Mouse (Mus musculus) activated CD4-positive, CD25-positive, alpha-beta regulatory T cell, adult 4 months (primary cell): ENCODE results near the gene Trnau1ap. TPM values are rescaled to one million over a fixed set of nuclear protein-coding genes. Genes with fewer than 3 reads are reported as not detected.

Experiments used
- ATAC-seq: one replicate; pipeline ENCODE4 v1.8.0; 2017
- polyA plus RNA-seq, 2 experiments: library from polyadenylated mRNA; unstranded; fragments of 100-300 nt; shearing (Covaris generic); gene quantifications; one replicate each; pipeline ENCODE4 v1.2.1; 2017

The Trnau1ap gene
- 10 to 100 TPM; 36.0 to 41.5 TPM for polyA plus RNA-seq

DNA sequence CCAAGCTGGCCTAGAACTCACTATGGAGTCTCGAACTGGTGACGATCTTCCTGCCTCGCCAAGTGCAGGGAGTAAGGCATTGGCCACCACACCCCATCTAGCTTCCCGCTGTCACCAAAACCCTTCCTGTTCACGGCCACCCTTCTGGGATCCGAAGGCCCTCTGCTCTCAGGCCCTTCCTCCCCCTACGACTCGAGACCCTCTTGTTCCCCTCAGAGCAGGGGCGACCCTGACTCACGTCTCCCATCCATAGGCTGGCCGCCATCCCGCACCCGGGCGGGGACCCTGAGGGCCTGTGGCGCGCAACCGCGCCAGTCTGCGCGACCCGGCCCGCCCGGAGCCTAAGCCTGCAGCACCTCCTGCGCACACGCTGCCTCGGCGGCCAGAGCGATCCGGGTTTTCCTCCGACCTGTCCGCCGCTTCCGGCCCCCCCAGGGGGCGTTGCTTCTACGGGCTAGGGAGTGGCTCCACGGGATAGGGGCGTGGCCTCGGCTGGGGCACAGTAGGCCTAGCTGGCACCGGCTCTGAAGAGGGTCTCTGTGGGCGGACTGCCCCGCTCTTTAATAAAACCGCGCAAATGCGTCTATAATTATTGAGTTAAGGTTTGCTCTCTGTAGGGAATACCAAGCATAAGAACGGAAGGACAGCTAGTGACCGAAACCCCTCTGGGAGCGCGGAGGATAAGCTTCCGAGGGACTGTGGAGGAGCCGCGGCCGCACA lies at the start of gene Trnau1ap:
Gene Trnau1ap (minus strand): TSS at position 424 of the 720 bp plus-strand sequence.
- peak; percentile 96 for ATAC-seq

DNA sequence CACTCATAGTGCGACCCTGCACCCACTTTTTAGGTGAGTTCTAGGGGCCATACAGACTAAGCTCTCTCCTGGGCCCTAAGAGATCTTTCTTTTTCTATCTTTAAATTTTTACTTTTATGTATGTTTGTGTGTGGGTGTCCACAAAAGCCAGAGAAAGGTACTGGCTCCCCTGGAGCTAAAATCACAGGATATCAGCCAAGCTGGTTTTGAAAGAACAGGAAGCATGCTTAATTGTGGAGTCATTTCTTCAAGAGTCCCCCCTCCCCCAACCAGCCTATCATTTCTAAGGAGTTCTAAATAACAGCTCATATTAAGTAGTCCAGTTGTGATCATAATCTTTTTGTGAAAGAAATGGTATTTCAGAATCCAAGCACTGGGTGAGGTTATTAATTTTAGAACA lies 44.5 kb upstream of the Trnau1ap start:
- no peak for ATAC-seq

DNA sequence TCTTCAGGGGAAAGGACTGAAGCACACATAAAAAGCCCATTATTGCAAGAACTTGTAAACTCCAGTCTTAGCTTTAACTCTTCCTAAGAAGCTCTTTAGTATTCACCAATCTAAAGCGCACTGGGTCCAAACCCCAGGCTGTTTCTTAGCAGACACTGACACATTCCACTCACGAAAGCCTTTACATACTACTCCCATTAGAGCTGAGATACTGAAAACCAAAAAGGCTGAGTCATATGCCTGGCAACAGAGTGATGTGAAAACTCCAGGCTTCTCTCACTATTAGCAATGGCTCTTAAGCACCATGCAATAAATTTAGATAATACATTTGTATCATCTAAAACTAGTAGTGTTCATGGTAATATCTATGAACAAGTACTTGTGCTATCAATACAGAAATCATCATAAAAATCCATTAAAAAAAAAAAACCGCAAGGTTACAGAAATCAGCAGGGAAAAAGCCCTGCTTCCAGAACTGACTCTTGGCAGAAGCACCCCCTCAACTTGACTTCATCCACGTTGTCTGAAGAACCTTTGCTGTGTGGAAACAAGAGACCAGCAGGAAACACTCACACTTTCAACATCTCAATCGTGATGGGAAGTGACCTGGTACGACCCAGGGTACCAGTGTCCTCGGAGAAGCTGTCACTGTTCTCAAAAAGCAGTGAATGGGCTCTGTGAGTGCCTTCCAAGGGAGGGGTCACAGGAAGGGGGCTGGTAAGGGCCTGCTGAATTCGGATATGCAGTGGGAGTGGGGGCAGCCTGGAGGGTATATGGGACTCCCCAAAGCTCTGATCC lies 40.8 kb upstream of the Trnau1ap start:
- ATAC-seq = no peak

DNA sequence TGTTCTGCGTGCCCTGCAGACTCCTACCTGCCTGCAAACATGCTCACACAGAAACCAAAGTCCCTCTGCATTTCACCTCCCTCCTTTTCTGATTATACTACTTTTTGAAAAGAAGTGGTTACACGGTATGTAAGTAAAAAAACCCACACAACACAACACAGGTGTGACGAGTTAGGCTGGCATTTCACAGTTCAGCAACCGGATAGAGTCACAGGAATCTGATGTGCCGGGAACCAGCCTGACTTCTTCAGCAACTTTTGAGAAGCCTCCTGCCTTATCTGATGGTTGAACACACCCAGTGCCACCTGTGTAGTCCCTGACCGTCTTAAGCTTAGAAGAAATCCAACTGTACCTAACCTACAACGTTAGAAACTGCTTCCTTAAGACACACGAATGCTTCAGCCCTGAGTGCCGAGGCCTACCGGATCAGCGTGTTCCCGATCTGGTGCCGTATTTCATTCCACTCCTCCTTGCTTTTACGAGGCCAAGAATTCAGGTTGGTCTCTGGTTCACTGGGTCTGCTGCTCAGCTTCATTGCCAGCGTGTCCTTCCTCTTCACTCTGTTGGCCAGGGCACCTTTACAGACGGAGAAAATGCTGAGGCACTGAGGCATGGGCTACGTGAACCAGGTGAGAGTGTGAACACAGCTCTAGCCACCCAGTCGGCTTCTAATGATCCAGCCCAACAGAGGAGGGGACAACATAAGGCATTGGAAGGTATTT lies 38.3 kb upstream of the Trnau1ap start:
- no peak for ATAC-seq

DNA sequence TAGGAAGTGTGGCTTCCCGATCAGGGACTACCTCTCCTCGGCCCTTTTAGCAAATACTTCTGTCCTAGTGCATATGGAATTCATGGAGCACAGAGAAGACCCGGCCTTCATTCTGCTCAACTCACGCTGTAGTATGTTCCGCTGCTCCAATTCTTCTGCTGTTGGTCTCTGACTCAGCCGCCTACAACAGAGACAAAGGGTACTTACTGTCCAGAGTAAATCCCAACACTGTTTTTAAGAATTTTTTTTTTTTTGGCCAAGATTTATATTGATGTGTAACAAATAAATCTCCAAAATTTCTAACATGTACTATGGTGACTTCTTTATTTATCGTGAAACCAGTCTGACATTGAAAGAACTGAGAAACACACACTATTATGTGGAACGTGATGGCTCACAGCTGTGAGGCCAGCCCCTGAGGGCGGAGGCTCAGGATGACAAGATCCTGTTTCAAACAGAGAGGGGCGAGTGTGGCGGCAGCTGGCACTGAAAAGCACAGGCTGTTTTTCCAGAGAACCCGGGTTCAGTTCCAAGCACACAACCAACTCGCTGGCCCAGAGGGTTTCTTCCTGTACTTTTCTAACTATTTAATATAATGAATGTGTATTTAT lies 36.2 kb upstream of the Trnau1ap start:
- no peak for ATAC-seq

DNA sequence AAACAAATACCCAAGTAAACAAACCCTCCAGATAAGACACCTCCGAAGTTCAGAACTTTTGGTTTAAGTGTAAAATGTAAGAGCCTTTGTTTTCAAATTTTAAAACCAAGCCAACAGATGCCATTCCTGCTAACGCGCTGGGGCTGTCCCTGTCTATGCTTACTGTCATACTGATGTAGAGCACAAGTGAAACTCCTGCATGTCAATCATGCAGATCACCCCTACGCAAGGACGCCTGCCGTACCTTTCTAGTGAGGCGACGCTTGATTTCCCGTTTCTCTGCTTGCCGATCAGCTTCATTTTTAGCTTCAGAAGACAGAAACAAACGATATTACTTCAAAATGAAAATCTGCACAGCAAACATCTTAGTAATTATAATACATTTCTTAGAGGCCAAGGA lies 34.1 kb upstream of the Trnau1ap start:
- peak; percentile 72 for ATAC-seq

DNA sequence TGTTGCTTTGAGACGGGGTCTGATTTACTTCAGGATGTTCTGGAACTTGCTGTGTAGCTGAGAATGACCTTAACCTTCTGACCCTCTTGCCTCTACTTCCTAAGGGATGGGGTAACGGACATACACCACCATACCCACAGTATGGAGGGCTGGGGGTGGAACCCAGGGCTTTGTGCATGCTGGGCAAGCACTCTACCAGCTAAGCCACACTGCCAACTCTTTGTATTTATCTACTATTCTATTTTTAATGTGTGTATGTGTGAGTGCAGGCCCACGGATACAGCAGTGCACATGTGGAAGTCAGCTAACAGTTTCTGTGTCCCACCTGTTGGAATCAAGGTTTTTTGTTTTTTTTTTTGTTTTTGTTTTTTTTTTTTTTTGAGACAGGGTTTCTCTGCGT lies 30.2 kb upstream of the Trnau1ap start:
- ATAC-seq = no peak

DNA sequence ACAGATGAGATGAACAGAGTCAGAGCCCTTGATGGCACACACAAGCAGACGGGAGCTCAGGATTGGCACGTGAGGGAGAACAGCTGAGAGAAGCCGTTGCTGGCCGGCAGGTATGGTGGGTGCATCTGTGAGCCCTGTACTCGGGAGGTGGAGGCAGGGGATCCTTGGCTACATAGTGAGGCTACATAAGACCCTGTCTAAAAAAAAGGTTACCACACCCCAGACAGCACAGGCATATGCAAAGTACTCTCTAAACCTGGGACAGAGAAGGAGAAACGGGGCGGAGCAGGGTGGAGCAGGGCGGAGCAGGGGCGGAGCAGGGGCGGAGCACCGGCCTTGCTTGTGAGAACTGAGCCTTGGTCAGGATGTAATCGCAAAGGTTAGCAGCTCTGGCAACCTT lies 26.8 kb upstream of the Trnau1ap start:
- ATAC-seq = no peak

DNA sequence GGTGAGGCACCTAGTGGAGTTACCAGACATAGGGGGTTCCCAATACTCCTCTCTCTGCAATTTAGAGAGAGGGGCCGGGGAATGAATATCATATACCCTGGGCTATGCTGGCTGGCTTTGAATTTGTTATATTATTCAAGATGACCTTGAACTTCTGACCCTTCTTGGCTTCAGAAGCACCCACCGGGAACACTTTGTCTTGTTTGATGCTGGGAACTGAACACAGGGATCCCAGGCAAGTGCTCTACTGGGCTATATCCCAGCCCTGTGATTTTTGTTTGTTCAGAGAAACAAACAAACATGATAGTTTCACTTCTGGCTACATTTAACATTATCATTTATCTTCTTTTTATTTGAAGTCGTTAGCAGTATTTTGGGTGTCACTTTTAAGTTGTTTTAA lies 26.1 kb upstream of the Trnau1ap start:
- no peak for ATAC-seq

DNA sequence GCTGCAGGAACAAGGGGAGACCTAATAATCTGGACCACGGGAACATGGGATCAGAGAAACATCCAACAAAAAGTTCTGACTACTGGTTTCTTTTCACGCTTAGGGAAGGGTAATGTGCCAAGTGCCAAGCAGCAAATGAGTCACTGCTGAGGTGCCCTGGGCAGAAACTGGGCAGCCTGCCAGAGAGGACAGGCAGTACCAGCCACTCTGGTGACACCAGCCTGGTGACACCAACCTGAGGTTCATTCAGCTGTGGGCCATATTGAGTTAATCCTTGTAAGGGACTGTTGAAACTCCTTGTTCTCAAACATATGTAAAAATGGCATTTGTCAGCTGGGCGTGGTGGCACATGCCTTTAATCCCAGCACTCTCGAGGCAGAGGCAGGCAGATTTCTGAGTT lies 25.2 kb upstream of the Trnau1ap start:
- ATAC-seq = no peak

DNA sequence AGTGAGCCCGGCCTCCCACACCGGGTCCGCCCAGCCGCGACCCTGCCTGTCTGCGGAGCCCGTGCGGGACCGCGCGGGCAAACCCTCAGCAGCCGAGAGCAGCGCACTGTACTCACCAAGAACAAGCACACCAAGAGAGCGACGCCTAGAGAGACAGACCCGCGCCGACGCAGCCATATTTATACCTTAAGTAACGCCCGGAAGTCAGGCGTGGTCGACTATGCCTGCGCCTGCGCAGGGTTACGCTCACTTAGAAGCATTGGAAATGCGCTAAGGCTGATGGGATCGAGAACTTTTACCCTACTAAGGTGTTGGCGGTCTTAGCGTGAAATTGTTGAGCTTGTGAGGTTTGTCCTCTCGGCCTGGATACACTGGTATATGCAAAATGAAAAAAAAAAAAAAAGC lies 24.1 kb upstream of the Trnau1ap start, which contains the start of gene Rcc1:
Gene Rcc1 (minus strand): TSS at position 125 of the 405 bp plus-strand sequence.
- peak; percentile 94 for ATAC-seq

DNA sequence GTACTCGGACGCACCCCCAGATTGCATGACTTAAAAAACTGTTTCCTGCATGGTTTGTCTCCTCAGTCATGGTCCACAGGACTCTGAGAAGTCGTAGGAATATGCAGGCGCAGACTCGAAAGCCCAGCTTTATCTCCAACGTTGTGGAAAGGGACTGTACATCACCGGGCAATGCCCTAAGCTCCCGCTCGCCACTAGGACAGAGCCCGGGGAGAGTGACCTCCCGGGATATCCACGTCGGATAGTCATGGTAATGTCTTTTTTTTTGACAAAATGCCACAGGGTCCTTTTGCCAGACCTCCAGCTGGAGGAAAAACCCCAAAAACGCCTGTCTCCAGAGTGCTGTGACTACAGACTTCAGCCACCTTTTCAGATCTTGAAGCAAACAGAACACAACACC lies 23.4 kb upstream of the Trnau1ap start:
- ATAC-seq = no peak

DNA sequence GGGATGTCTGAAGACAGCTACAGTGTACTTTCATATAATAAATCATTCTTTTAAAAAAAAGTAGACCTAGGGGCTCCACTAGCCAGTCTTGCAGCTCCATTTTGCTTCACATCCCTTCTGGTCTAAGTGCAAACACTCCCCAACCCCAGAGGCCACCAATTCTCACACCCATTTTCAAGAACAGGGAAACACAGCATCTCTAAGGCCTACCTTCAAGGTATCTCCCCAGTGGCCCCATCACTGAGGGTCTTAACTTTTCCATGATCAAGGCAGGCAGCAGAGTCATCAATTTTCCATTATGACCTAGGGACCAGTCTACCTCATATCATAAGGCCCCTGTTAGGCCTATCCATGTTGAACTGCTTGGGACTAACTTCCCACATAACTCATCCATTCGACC lies 22.1 kb upstream of the Trnau1ap start:
- ATAC-seq = no peak

DNA sequence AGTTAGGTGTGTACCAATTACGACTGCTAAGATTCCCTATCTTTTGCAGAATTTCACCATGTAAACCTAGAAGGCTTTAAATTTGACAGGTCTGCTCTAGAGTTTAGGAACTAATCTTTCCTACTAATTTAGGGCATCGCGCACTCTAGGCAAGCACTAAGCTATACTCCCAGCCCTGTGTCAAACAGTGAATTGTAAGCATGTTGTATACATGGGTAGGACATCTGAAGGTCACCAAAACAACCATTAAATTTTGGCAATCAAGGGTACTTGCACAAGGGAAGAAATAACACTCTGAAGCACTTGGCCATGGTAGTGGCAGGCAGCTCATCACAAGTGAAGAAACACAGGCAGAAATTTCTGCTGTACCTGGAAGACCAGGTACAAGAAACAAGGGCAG lies 21.5 kb upstream of the Trnau1ap start:
- ATAC-seq = no peak

DNA sequence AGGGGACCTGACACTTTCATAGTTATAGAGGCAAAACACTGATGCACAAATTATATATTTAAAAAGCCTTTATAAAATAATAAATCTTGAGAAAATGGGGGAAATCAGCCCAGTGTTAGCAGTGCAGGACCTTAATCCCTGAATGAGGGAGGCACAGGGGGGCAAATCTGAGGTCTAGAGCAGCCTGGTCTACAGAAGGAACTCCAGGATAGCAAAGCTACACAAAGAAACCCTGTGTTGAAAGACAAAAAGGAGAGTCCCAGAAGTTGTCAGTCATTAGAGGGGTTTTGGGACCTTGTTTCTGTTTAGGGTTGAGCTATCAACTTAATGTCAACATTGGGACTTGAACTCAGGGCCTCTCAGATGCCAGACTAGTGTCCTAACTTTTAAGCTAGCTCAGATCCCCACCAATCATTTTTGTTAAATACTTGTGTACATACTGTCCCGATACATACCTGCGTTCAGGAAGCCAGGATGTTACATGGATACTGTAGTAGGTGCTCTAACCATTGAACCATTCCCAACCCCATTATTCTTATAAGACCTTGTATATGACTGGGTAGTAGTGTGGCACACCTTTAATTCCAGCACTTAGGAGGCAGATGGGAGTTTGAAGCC lies 20.9 kb upstream of the Trnau1ap start:
- no peak for ATAC-seq

DNA sequence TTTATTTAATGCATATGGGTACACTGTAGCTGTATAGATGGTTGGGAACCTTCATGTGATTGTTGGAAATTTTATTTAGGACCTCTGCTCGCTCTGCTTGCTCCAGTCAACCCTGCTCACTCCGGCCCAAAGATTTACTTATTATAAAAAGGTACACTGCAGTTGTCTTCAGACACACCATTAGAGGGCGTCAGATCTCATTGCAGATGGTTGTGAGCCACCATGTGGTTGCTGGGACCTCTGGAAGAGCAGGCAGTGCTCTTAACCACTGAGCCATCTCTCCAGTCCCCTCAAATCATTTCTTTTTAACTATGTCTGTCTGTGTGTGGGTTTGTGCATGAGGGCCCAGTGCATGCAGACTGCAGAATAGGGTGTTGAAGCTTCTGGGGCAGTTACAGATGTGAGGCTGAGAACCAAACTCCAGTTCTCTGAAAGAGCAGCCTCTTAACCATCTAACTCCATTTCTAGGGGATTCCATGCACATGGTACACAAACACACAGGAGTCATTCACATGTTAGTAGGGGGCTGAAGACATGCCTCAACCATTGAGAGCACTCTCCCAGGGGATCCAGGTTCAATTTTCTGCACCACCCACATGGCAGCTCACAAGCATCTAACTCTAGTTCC lies 20.3 kb upstream of the Trnau1ap start:
- no peak for ATAC-seq

DNA sequence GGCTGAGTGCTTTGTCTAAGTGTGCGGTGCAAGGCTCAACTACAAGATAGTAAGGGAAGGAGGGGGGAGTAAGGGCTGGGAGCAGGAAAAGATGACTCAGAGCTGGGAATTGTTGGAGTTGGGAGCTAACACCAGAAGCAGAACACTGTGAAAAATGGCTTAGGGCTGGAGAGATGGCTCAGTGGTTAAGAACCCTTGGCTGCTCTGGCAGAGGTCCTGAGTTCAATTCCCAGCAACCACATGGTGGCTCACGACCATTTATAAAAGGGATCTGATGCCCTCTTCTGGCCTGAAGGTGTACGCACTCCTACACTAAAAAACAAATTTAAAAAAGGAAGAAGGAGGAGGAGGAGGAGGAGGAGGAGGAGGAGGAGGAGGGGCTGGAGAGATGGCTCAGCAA lies 17.3 kb upstream of the Trnau1ap start:
- ATAC-seq = no peak

DNA sequence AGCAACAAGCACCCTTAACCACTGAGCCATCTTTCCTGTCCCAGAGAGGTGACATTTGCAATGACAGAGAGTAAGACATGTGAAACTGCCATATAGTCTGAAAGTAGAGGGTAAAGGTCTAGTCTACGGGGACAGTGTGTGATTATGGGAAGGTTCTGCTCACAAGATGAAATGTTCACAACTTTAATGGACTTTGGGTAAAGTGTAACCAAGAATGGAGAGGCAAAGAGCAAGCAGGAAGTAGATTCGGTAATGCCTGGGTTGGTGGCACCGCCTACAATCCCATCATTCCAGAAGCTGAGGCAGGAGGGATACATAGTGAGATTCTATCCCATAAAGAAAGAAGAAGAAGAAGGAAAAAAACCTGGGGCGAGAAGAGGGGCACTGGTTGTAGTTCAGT lies 16.9 kb upstream of the Trnau1ap start:
- ATAC-seq = no peak

DNA sequence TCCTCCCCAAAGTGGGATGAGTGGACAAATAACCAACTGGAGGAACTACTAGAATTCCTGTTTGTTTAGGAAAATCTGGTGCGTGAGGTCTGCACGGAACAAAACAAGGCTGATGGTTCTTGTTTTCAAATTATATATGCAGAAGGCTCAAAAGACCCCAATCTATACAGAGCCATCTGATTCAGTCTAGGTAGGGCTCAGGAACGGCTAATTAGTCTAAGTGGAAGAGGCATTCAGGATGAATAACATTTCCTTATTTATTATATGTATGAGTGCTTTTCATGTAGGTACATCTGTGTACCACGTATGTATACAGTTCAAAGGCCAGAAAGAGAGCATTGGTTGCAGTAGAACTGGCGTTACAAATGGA lies 16.5 kb upstream of the Trnau1ap start:
- ATAC-seq = no peak

DNA sequence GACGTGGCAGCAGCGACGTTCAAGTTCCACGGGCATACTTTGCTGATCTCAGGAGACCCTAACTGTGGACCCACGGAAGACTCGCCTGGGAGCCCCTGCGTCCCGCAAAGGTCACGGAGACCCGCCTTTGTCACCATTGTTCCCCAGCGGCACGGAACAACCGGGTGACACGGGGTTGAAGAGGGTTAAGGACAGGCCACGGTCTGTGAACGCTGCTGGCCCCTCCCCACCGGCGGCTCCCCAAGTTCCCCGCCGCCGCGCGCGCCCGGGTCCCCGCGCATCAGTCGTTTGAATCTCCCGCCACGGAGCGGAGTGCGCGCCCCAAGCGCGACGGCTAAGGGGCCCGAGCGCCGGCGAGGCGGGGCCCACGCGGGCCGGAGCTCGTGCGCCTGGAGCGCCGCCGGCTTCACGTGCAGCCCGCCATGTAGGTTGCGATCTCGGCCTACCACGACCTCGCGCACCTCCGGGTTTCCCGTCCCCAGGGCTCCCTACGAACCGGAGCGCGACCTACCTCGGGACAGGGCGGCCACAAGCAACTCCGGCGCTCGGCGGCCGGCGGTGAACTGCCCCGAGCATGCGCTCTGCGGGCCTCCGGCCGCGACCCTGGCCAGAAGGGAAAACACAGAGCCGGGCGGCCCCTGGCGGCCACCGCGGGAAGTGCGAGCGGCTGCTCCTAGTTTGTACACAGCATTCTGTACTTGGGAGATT lies 16.0 kb upstream of the Trnau1ap start:
- peak; percentile 86 for ATAC-seq

DNA sequence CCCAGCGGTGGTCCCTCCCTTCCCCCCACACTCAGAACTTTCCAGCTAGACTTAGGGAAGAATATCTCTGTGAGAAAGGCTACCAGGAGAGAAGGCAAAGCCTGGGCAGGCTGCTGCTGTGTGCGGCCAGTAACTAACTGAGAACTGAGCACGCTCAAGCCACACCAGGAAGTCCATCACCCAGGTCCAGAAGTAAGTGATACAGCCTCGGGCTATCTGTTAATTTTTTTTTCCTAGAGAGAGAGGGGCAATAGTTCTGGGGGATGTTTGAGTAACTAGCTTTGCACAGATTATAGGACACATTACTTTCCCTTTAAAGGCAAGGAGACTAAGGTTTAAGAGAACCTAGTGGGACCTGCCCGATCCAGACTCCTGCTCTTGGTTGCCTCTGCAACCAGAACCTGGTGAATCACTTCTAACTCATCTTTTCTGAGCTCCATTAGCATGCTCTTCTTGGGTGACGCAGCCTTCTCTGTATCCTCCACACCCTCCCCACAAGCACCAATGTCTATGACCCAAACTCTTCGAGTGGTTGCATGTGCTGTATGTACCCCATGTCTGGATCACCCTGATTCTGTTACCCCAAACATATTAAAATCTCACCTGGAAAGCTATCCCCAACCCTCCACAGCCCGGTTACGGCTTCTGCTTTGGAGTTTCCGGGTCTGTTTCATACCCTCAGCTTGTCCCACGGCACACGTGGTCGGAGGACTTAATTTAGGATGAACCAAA lies 15.2 kb upstream of the Trnau1ap start:
- ATAC-seq = peak; percentile 30
